Mouse (Mus musculus): Measurements from ENCODE around the gene Farp1. TPM values are rescaled to one million over a fixed set of nuclear protein-coding genes. Genes with fewer than 3 reads are reported as not detected.

The Farp1 gene
- polyA plus RNA-seq, 1 experiment from 2014 or later: 27.9 TPM

- Histone ChIP-seq H3K4me3 (replicated peaks) (no peak overlapping the region), H3K36me3 (replicated peaks) (peaks cover 33% of the 10 kb centered on the region), H3K27ac (no peak overlapping the region), H3K4me2 (no peak overlapping the region), H3K9ac (no peak overlapping the region), H3K4me1 (peaks cover 9% of the 10 kb centered on the region; the same call in 1 of the 2 replicates), H3K27me3 (no peaks in the 10 kb centered on the region), H3K9me3 (no peaks in the 10 kb centered on the region)
- 0 out of 2 replicates have a peak, but pooled peaks have one; percentile 23 for ATAC-seq (ENCODE audit: low FRiP score)
- 96% methylated on average over 1 of the region's 1 CpGs for WGBS
Observed at GRCm38 (mm10) chr14:121220040-121220322, 185.0 kb downstream of the Farp1 start.

GRCm38 (mm10) chr14:121220723-121221122 lies 185.7 kb downstream of the Farp1 start:
- Histone ChIP-seq H3K9ac (no peak overlapping the region), H3K4me3 (replicated peaks) (no peak overlapping the region), H3K9me3 (no peaks in the 10 kb centered on the region), H3K27ac (no peak overlapping the region), H3K36me3 (replicated peaks) (peaks cover 33% of the 10 kb centered on the region), H3K4me2 (no peak overlapping the region), H3K4me1 (peaks cover 9% of the 10 kb centered on the region; the same call in 1 of the 2 replicates), H3K27me3 (no peaks in the 10 kb centered on the region)
- WGBS: 82% methylated on average over 5 of the region's 5 CpGs
- ATAC-seq (ENCODE audit: low FRiP score): peak; percentile 58; the same call in 1 of the 2 replicates

- Histone ChIP-seq H3K36me3 (replicated peaks) (peaks cover 39% of the 10 kb centered on the region), H3K4me1 (no peaks in the 10 kb centered on the region), H3K27ac (no peak overlapping the region), H3K9ac (no peak overlapping the region), H3K4me3 (replicated peaks) (no peak overlapping the region), H3K4me2 (no peak overlapping the region), H3K27me3 (no peaks in the 10 kb centered on the region), H3K9me3 (no peaks in the 10 kb centered on the region)
- no peak for ATAC-seq (ENCODE audit: low FRiP score)
- 83% methylated on average over 11 of the region's 11 CpGs for WGBS
Observed at GRCm38 (mm10) chr14:121225804-121226203, 190.8 kb downstream of the Farp1 start.

- H3K4me1 ChIP-seq: no peaks in the 10 kb centered on the region
- ATAC-seq (ENCODE audit: low FRiP score): no peak
- no peaks in the 10 kb centered on the region for H3K9me3 ChIP-seq
- 91% methylated on average over 9 of the region's 9 CpGs for WGBS
- no peak overlapping the region for H3K27ac ChIP-seq
- H3K27me3 ChIP-seq: no peaks in the 10 kb centered on the region
- H3K36me3 ChIP-seq (replicated peaks): peaks cover 37% of the 10 kb centered on the region
- no peak overlapping the region for H3K4me2 ChIP-seq
- H3K4me3 ChIP-seq (replicated peaks): no peak overlapping the region
- no peak overlapping the region for H3K9ac ChIP-seq
Observed at GRCm38 (mm10) chr14:121229036-121229773, 194.2 kb downstream of the Farp1 start.

GRCm38 (mm10) chr14:121231232-121231631 lies 196.2 kb downstream of the Farp1 start:
- ATAC-seq (ENCODE audit: low FRiP score): no peak
- 88% methylated on average over 8 of the region's 8 CpGs for WGBS
- H3K4me1 ChIP-seq: peaks cover 15% of the 10 kb centered on the region
- no peak overlapping the region for H3K27ac ChIP-seq
- no peak overlapping the region for H3K4me3 ChIP-seq (replicated peaks)
- no peak overlapping the region for H3K9ac ChIP-seq
- H3K4me2 ChIP-seq: no peak overlapping the region
- H3K27me3 ChIP-seq: no peaks in the 10 kb centered on the region
- H3K9me3 ChIP-seq: no peaks in the 10 kb centered on the region
- peaks cover 34% of the 10 kb centered on the region for H3K36me3 ChIP-seq (replicated peaks)

GRCm38 (mm10) chr14:121234741-121235307 lies 199.8 kb downstream of the Farp1 start:
- Histone ChIP-seq H3K27ac (no peak overlapping the region), H3K4me1 (peaks cover 19% of the 10 kb centered on the region), H3K4me2 (no peak overlapping the region), H3K36me3 (replicated peaks) (peaks cover 52% of the 10 kb centered on the region), H3K9ac (no peak overlapping the region), H3K27me3 (no peaks in the 10 kb centered on the region), H3K4me3 (replicated peaks) (no peak overlapping the region), H3K9me3 (no peaks in the 10 kb centered on the region)
- 11% methylated on average over 12 of the region's 12 CpGs for whole genome bisulfite sequencing
- ATAC-seq (ENCODE audit: low FRiP score): no peak

GRCm38 (mm10) chr14:121236736-121237135 lies 201.7 kb downstream of the Farp1 start:
- 82% methylated on average over 4 of the region's 4 CpGs for WGBS
- no peaks in the 10 kb centered on the region for H3K27me3 ChIP-seq
- no peak overlapping the region for H3K9ac ChIP-seq
- ATAC-seq (ENCODE audit: low FRiP score): no peak
- peaks cover 51% of the 10 kb centered on the region for H3K36me3 ChIP-seq (replicated peaks)
- H3K4me3 ChIP-seq (replicated peaks): no peak overlapping the region
- H3K27ac ChIP-seq: no peak overlapping the region
- H3K4me1 ChIP-seq: peaks cover 19% of the 10 kb centered on the region
- H3K4me2 ChIP-seq: no peak overlapping the region
- H3K9me3 ChIP-seq: no peaks in the 10 kb centered on the region

- H3K36me3 ChIP-seq (replicated peaks): peaks cover 59% of the 10 kb centered on the region
- H3K9ac ChIP-seq: no peak overlapping the region
- peaks cover 19% of the 10 kb centered on the region for H3K4me1 ChIP-seq
- no peaks in the 10 kb centered on the region for H3K9me3 ChIP-seq
- no peak overlapping the region for H3K27ac ChIP-seq
- no peak overlapping the region for H3K4me2 ChIP-seq
- H3K4me3 ChIP-seq (replicated peaks): no peak overlapping the region
- WGBS: 92% methylated on average over 10 of the region's 10 CpGs
- H3K27me3 ChIP-seq: no peaks in the 10 kb centered on the region
- no peak for ATAC-seq (ENCODE audit: low FRiP score)
Observed at GRCm38 (mm10) chr14:121238727-121239126, 203.7 kb downstream of the Farp1 start.

- ATAC-seq (ENCODE audit: low FRiP score): no peak
- Histone ChIP-seq H3K27me3 (no peaks in the 10 kb centered on the region), H3K9ac (no peak overlapping the region), H3K4me2 (no peak overlapping the region), H3K4me1 (peaks cover 18% of the 10 kb centered on the region), H3K36me3 (replicated peaks) (peaks cover 61% of the 10 kb centered on the region), H3K4me3 (replicated peaks) (no peak overlapping the region), H3K9me3 (no peaks in the 10 kb centered on the region), H3K27ac (no peak overlapping the region)
- WGBS: 88% methylated on average over 8 of the region's 8 CpGs
Observed at GRCm38 (mm10) chr14:121239386-121239785, 204.4 kb downstream of the Farp1 start.

GRCm38 (mm10) chr14:121244104-121244503 lies 209.1 kb downstream of the Farp1 start:
- Histone ChIP-seq H3K4me3 (replicated peaks) (no peak overlapping the region), H3K9ac (no peak overlapping the region), H3K36me3 (replicated peaks) (peaks cover 49% of the 10 kb centered on the region), H3K9me3 (no peaks in the 10 kb centered on the region), H3K27me3 (no peaks in the 10 kb centered on the region), H3K4me1 (peaks cover 14% of the 10 kb centered on the region; the same call in 1 of the 2 replicates), H3K27ac (no peak overlapping the region), H3K4me2 (no peak overlapping the region)
- no peak for ATAC-seq (ENCODE audit: low FRiP score)
- 92% methylated on average over 15 of the region's 15 CpGs for WGBS

- H3K27me3 ChIP-seq: no peaks in the 10 kb centered on the region
- H3K4me3 ChIP-seq (replicated peaks): no peak overlapping the region
- 79% methylated on average over 14 of the region's 14 CpGs for WGBS
- H3K4me2 ChIP-seq: no peak overlapping the region
- H3K9ac ChIP-seq: no peak overlapping the region
- H3K27ac ChIP-seq: no peak overlapping the region
- no peaks in the 10 kb centered on the region for H3K9me3 ChIP-seq
- no peak for ATAC-seq (ENCODE audit: low FRiP score)
- H3K36me3 ChIP-seq (replicated peaks): peaks cover 37% of the 10 kb centered on the region
- peaks cover 14% of the 10 kb centered on the region; the same call in 1 of the 2 replicates for H3K4me1 ChIP-seq
Observed at GRCm38 (mm10) chr14:121246048-121246731, 211.2 kb downstream of the Farp1 start.

- Histone ChIP-seq H3K9ac (no peak overlapping the region), H3K9me3 (no peaks in the 10 kb centered on the region), H3K4me3 (replicated peaks) (no peak overlapping the region), H3K4me1 (peaks cover 14% of the 10 kb centered on the region; the same call in 1 of the 2 replicates), H3K4me2 (no peak overlapping the region), H3K36me3 (replicated peaks) (peaks cover 29% of the 10 kb centered on the region), H3K27ac (peak overlapping the region; percentile 65; the same call in 1 of the 2 replicates), H3K27me3 (no peaks in the 10 kb centered on the region)
- no peak for ATAC-seq (ENCODE audit: low FRiP score)
- WGBS: 57% methylated on average over 7 of the region's 7 CpGs
Observed at GRCm38 (mm10) chr14:121247287-121247686, 212.3 kb downstream of the Farp1 start.

Measured in forebrain, embryonic 12.5 days (tissue).